Mouse (Mus musculus) heart, embryonic 14.5 days (tissue): ENCODE data around the gene Tdrd7. TPM values are rescaled to one million over a fixed set of nuclear protein-coding genes. Genes with fewer than 3 reads are reported as not detected.

ENCODE experiments used
- ATAC-seq: fragments of 200-750 bp; cut with Nextera tagmentation; 2 replicates; pipeline ENCODE4 v1.8.0; 2017; ENCODE audit warnings: low read depth, moderate TSS enrichment; ENCODE audit not compliant: insufficient number of reproducible peaks, insufficient read depth, low FRiP score
- H3K27ac ChIP-seq, 2 experiments: fragments of 200-500 bp in 1 of 2; fragments of 300-500 bp in 1 of 2; sonication (generic) in 1 of 2; replicated peaks in 1 of 2; 2 replicates each; pipeline ENCODE4 v1.5.1; 2012 to 2014; ENCODE audit warnings: low read depth in 2 of 2, low read length in 2 of 2, control low read depth in 1 of 2, mild to moderate bottlenecking in 1 of 2, mixed read lengths in 1 of 2; ENCODE audit not compliant: control insufficient read depth in 1 of 2, insufficient read depth in 1 of 2
- H3K27me3 ChIP-seq: fragments of 300-500 bp; sonication (generic); 2 replicates; pipeline ENCODE4 v1.6.1; 2014; ENCODE audit warnings: mild to moderate bottlenecking, low read length, control low read depth; ENCODE audit not compliant: control insufficient read depth, insufficient read depth
- H3K36me3 ChIP-seq: fragments of 300-500 bp; sonication (generic); 2 replicates; pipeline ENCODE4 v1.6.1; 2014; ENCODE audit warnings: mild to moderate bottlenecking, control low read depth, low read length, mixed read lengths; ENCODE audit not compliant: control insufficient read depth, insufficient read depth
- H3K4me1 ChIP-seq, 2 experiments: fragments of 200-500 bp in 1 of 2; fragments of 300-500 bp in 1 of 2; sonication (generic) in 1 of 2; 2 replicates each; pipeline ENCODE4 v1.6.1; 2012 to 2014; ENCODE audit warnings: low read length in 2 of 2, control low read depth in 1 of 2, mixed read lengths in 1 of 2; ENCODE audit not compliant: control insufficient read depth in 2 of 2, insufficient read depth in 2 of 2
- H3K4me2 ChIP-seq: fragments of 300-500 bp; sonication (generic); 2 replicates; pipeline ENCODE4 v1.6.1; 2014; ENCODE audit warnings: mild to moderate bottlenecking, low read length
- H3K4me3 ChIP-seq, 2 experiments: fragments of 200-500 bp in 1 of 2; fragments of 300-500 bp in 1 of 2; sonication (generic) in 1 of 2; 2 replicates each; pipeline ENCODE4 v1.5.1; 2012 to 2014; ENCODE audit warnings: low read length in 2 of 2, mild to moderate bottlenecking in 2 of 2, control low read depth in 1 of 2, low read depth in 1 of 2, moderate library complexity in 1 of 2; ENCODE audit not compliant: control insufficient read depth in 1 of 2, insufficient read depth in 1 of 2
- H3K9ac ChIP-seq: fragments of 300-500 bp; sonication (generic); 2 replicates; pipeline ENCODE4 v1.6.1; 2014; ENCODE audit warnings: mild to moderate bottlenecking, low read length
- H3K9me3 ChIP-seq: fragments of 300-500 bp; sonication (generic); 2 replicates; pipeline ENCODE4 v1.6.1; 2016; ENCODE audit warnings: low read length, control low read depth; ENCODE audit not compliant: control insufficient read depth
- WGBS: fragments of 180-500 bp; shearing (Covaris S2); extraction: QIAGEN DNeasy Blood & Tissue Kit; methylation state at CpG from one replicate; pipeline ENCODE4 v1.1.7; 2014; 5-methylcytosine and 5-hydroxymethylcytosine counted together
- polyA plus RNA-seq: library from polyadenylated mRNA; unstranded; fragments of >200 nt; fragmentation: Nextera tagmentation; extraction: Ambion mirVana; gene quantifications from 2 replicates; pipeline ENCODE4 v1.2.1, GENCODE M21; 2014

Gene Tdrd7
- polyA plus RNA-seq, 1 experiment from 2014 or later, result 19.1 TPM

DNA sequence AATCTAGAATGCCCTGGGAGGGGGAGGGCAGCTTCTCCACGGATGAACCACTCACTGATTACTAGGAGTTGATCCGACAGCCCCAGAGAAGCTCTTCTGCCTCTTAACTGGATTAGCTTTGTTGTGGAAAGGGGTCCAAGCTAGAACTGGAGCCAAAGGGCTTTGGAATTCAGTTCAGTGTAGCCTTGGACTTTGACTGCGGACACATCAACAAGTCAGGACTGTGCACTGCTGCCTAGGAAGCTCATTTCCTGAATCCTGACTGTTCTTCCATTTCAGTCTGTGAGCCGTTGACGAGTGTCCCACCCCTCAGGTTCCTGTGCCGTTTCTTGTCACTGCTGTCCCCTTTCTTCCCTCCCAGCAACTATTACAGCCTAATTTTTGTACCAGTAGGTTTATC lies 1.6 kb downstream of the Tdrd7 start:
- peak overlapping the region; percentile 53 for H3K9ac ChIP-seq
- H3K36me3 ChIP-seq, result no peaks in the 10 kb centered on the region
- peak overlapping the region; percentile 67 to 81 for H3K27ac ChIP-seq
- no peaks in the 10 kb centered on the region for H3K27me3 ChIP-seq
- H3K4me3 ChIP-seq, result peak overlapping the region; percentile 8 to 26; a peak in 3 of 4 replicates
- ATAC-seq, result no peak
- H3K4me2 ChIP-seq, result peak overlapping the region; percentile 66
- H3K9me3 ChIP-seq, result no peaks in the 10 kb centered on the region
- 8% methylated on average over 6 of the region's 6 CpGs for WGBS
- H3K4me1 ChIP-seq, result peaks cover 21 to 41% of the 10 kb centered on the region in 2 experiments

GRCm38 (mm10) chr4:45967479-45968341 lies 2.6 kb downstream of the Tdrd7 start:
- 0 out of 2 replicates have a peak overlapping the region, but pooled peaks have one; percentile 66 for H3K4me2 ChIP-seq
- H3K36me3 ChIP-seq, result no peaks in the 10 kb centered on the region
- ATAC-seq, result no peak
- 51% methylated on average over 9 of the region's 9 CpGs for WGBS
- H3K4me3 ChIP-seq, result no peak overlapping the region
- no peaks in the 10 kb centered on the region for H3K9me3 ChIP-seq
- H3K27ac ChIP-seq, result peak overlapping the region in 1 of 2 experiments; percentile 25; a peak in 1 of 4 replicates
- H3K27me3 ChIP-seq, result no peaks in the 10 kb centered on the region
- H3K4me1 ChIP-seq, result peaks cover 21 to 41% of the 10 kb centered on the region in 2 experiments
- H3K9ac ChIP-seq, result peak overlapping the region; percentile 53; the same call in 1 of the 2 replicates

GRCm38 (mm10) chr4:45969051-45969450 lies 3.9 kb downstream of the Tdrd7 start:
- no peak overlapping the region for H3K27ac ChIP-seq

DNA sequence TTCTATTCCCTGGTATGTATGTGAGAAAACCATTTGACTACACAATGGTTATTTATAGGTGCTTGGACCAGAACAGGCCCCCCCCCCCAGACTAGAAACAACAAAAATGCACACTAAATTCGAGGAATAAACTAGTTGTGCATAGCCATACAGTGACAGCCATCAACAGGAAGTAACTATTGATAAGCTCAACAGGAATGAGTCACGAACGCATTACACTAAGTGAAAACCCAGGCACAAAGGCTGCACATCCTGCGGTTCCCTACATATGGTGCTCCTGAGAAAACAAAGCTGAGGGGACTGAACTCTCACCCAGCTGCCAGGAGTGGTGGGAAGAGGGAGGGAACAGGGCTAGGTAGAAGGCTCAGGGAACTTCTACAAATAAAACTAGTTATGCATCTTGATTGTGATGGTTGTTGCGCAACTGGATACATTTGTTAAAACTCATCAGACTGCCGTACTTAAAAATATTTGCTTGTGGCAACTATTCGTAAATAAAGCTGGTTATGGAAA lies 5.0 kb downstream of the Tdrd7 start:
- ATAC-seq, result no peak
- no peak overlapping the region for H3K4me2 ChIP-seq
- no peaks in the 10 kb centered on the region for H3K36me3 ChIP-seq
- no peak overlapping the region for H3K9ac ChIP-seq
- no peak overlapping the region for H3K27ac ChIP-seq
- H3K27me3 ChIP-seq, result no peaks in the 10 kb centered on the region
- H3K9me3 ChIP-seq, result no peaks in the 10 kb centered on the region
- H3K4me3 ChIP-seq, result no peak overlapping the region
- 63% methylated on average over 7 of the region's 7 CpGs for WGBS
- peaks cover 22 to 50% of the 10 kb centered on the region in 2 experiments for H3K4me1 ChIP-seq

More at GRCm38 (mm10) chr4:45969051-45969450, 3.9 kb downstream of the Tdrd7 start:
- Histone ChIP-seq H3K9ac (no peak overlapping the region), H3K27me3 (no peaks in the 10 kb centered on the region), H3K36me3 (no peaks in the 10 kb centered on the region), H3K4me1 (peaks cover 23 to 49% of the 10 kb centered on the region in 2 experiments), H3K9me3 (no peaks in the 10 kb centered on the region), H3K4me3 (no peak overlapping the region), H3K4me2 (no peak overlapping the region)
- no peak for ATAC-seq
- whole genome bisulfite sequencing, result 69% methylated on average over 2 of the region's 2 CpGs

GRCm38 (mm10) chr4:45971806-45972447 lies 6.8 kb downstream of the Tdrd7 start:
- H3K4me3 ChIP-seq, result peak overlapping the region; percentile 80 to 91
- peak overlapping the region; percentile 86 for H3K4me2 ChIP-seq
- H3K27me3 ChIP-seq, result no peaks in the 10 kb centered on the region
- peak overlapping the region in 1 of 2 experiments; percentile 74; a peak in 2 of 4 replicates for H3K27ac ChIP-seq
- ATAC-seq, result peak; percentile 99
- peak overlapping the region; percentile 90 for H3K9ac ChIP-seq
- 3% methylated on average over 50 of the region's 51 CpGs for WGBS
- no peaks in the 10 kb centered on the region for H3K36me3 ChIP-seq
- H3K4me1 ChIP-seq, result peaks cover 10 to 31% of the 10 kb centered on the region in 2 experiments
- H3K9me3 ChIP-seq, result no peaks in the 10 kb centered on the region

GRCm38 (mm10) chr4:45972448-45972854 lies 7.3 kb downstream of the Tdrd7 start:
- no peaks in the 10 kb centered on the region for H3K27me3 ChIP-seq
- peak overlapping the region in 1 of 2 experiments; percentile 74; a peak in 2 of 4 replicates for H3K27ac ChIP-seq
- ATAC-seq, result peak; percentile 78
- peak overlapping the region; percentile 80 to 91 for H3K4me3 ChIP-seq
- H3K4me2 ChIP-seq, result peak overlapping the region; percentile 86
- no peaks in the 10 kb centered on the region for H3K36me3 ChIP-seq
- under 1% methylated on average over 53 of the region's 53 CpGs for WGBS
- peak overlapping the region; percentile 90 for H3K9ac ChIP-seq
- H3K9me3 ChIP-seq, result no peaks in the 10 kb centered on the region
- H3K4me1 ChIP-seq, result peaks cover 9 to 26% of the 10 kb centered on the region in 2 experiments

- H3K4me2 ChIP-seq, result peak overlapping the region; percentile 86
- H3K36me3 ChIP-seq, result no peaks in the 10 kb centered on the region
- no peak for ATAC-seq
- no peaks in the 10 kb centered on the region for H3K27me3 ChIP-seq
- no peak overlapping the region for H3K27ac ChIP-seq
- H3K9me3 ChIP-seq, result no peaks in the 10 kb centered on the region
- peak overlapping the region; percentile 80 to 91 for H3K4me3 ChIP-seq
- WGBS, result 35% methylated on average over 9 of the region's 9 CpGs
- H3K4me1 ChIP-seq, result peaks cover 5 to 21% of the 10 kb centered on the region in 2 experiments
- H3K9ac ChIP-seq, result peak overlapping the region; percentile 90
Observed at GRCm38 (mm10) chr4:45972951-45973350, 7.8 kb downstream of the Tdrd7 start.
